Mouse (Mus musculus) heart, embryonic 12.5 days (tissue): Measurements from ENCODE around the gene Fbln2. TPM values are rescaled to one million over a fixed set of nuclear protein-coding genes. Genes with fewer than 3 reads are reported as not detected.
A peak's percentile ranks its signal among the peaks of the same experiment; 100 is the strongest.

Source experiments
- ATAC-seq: fragments of 200-750 bp; cut with Nextera tagmentation; 2 replicates; pipeline ENCODE4 v1.8.0; 2017; ENCODE audit warnings: moderate TSS enrichment, moderate library complexity; ENCODE audit not compliant: insufficient number of reproducible peaks, low FRiP score
- H3K27ac ChIP-seq: fragments of 300-500 bp; sonication (generic); 2 replicates; pipeline ENCODE4 v1.5.1; 2016; ENCODE audit warnings: mild to moderate bottlenecking, moderate library complexity; ENCODE audit not compliant: poor library complexity, severe bottlenecking
- H3K27me3 ChIP-seq: fragments of 300-500 bp; sonication (generic); replicated peaks from 2 replicates; pipeline ENCODE4 v1.6.1; 2016; ENCODE audit warnings: mild to moderate bottlenecking, moderate library complexity
- H3K36me3 ChIP-seq: fragments of 300-500 bp; sonication (generic); 2 replicates; pipeline ENCODE4 v1.6.1; 2016; ENCODE audit warnings: mild to moderate bottlenecking, moderate library complexity
- H3K4me1 ChIP-seq: fragments of 300-500 bp; sonication (generic); replicated peaks from 2 replicates; pipeline ENCODE4 v1.6.1; 2016; ENCODE audit warnings: mild to moderate bottlenecking
- H3K4me2 ChIP-seq: fragments of 300-500 bp; sonication (generic); 2 replicates; pipeline ENCODE4 v1.6.1; 2016; ENCODE audit warnings: mild to moderate bottlenecking, moderate library complexity
- H3K4me3 ChIP-seq: fragments of 300-500 bp; sonication (generic); 2 replicates; pipeline ENCODE4 v1.5.1; 2016; ENCODE audit warnings: mild to moderate bottlenecking
- H3K9ac ChIP-seq: fragments of 300-500 bp; sonication (generic); 2 replicates; pipeline ENCODE4 v1.6.1; 2016; ENCODE audit warnings: mild to moderate bottlenecking, moderate library complexity
- H3K9me3 ChIP-seq: fragments of 300-500 bp; sonication (generic); replicated peaks from 2 replicates; pipeline ENCODE4 v1.6.1; 2016; ENCODE audit warnings: mild to moderate bottlenecking, moderate library complexity
- WGBS: fragments of 180-500 bp; shearing (Covaris S2); methylation state at CpG from one replicate; pipeline ENCODE4 v1.1.7; 2016; 5-methylcytosine and 5-hydroxymethylcytosine counted together
- polyA plus RNA-seq: library from polyadenylated mRNA; unstranded; fragments of >200 nt; fragmentation: Nextera tagmentation; extraction: Ambion mirVana; gene quantifications from 2 replicates; pipeline ENCODE4 v1.2.1, GENCODE M21; 2016

Gene Fbln2
- polyA plus RNA-seq, 1 experiment from 2014 or later = 210 TPM

DNA sequence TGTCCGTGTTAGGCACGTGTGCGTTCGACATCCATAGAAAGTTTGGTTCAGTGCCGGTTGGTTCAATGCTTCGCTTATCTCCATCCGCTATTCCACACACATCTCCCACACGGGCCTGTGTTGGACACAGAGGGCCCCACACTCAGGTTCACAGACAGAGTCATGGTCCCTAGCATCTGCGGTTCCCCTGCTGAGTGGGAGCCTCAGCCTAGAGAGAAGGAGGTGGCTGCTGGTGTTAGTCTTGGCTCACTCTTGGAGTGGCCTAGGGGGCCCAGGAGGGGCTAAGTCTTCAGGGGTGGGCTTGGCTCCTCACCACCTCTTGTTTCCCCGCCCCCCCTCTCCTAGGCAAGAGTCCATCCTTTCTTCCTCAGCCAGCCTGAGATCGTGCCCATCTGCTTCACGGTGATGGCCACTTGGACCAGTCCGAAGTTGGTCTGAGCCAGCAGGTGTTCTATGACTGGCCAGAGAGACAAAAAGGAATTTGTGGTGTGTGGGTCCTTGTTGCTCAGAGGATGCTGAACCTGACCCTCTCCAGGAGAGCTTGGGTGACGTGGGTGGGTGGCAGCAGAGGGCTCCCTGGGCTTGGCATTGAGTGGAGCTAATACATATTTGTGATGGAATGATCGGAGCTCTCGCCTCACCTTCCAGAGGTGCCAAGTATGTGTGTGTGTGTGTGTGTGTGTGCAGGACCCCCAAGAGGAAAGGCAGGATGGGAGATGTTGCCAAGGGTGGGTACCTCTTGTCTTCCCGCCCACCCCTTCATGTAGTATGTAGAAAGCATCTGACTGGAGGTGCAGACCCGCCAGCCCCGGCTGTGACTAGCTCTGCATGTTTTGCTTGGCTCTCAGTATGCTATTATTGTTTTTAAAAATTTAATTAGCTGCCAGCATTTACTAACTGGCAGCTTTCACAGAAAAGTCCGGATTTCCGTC is 1.3 kb downstream of the Fbln2 start:
- Histone ChIP-seq H3K9me3 (no peaks in the 10 kb centered on the region), H3K4me3 (peak overlapping the region; percentile 58), H3K27ac (peak overlapping the region; percentile 69), H3K27me3 (peaks cover 19% of the 10 kb centered on the region), H3K4me1 (peaks cover 83% of the 10 kb centered on the region), H3K4me2 (peak overlapping the region; percentile 82), H3K9ac (peak overlapping the region; percentile 78), H3K36me3 (no peaks in the 10 kb centered on the region)
- no peak for ATAC-seq
- WGBS = 51% methylated on average over 21 of the region's 21 CpGs

DNA sequence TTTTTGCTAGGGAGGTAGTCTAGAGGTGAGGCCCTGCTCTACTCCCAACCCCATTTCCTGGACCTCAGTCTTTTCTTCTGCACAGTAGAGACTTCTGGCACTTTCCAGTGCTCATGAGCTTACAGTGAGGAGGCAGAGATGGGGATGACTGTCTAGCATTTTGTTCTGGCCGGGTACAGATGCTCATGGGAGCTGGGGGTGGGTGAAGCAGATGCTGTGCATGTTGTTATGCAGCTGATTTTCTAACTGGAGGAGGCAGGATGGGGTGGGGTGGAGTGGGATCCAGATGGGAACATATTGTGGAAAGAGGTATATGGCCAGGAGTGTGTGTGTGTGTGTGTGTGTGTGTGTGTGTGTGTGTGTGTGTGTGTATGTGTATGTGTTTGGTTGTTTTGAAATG is 3.2 kb downstream of the Fbln2 start:
- ATAC-seq = no peak
- Histone ChIP-seq H3K4me3 (no peak overlapping the region), H3K27ac (no peak overlapping the region), H3K9me3 (no peaks in the 10 kb centered on the region), H3K36me3 (no peaks in the 10 kb centered on the region), H3K9ac (no peak overlapping the region), H3K4me1 (peaks cover 71% of the 10 kb centered on the region), H3K4me2 (peak overlapping the region; percentile 82), H3K27me3 (peaks cover 29% of the 10 kb centered on the region)
- WGBS = 53% methylated on average over 1 of the region's 1 CpGs

- H3K9me3 ChIP-seq = no peaks in the 10 kb centered on the region
- 51% methylated on average over 9 of the region's 9 CpGs for WGBS
- H3K4me2 ChIP-seq = no peak overlapping the region
- H3K27ac ChIP-seq = no peak overlapping the region
- peaks cover 30% of the 10 kb centered on the region for H3K27me3 ChIP-seq
- H3K9ac ChIP-seq = no peak overlapping the region
- H3K36me3 ChIP-seq = no peaks in the 10 kb centered on the region
- H3K4me1 ChIP-seq = peaks cover 44% of the 10 kb centered on the region
- no peak for ATAC-seq
- no peak overlapping the region for H3K4me3 ChIP-seq
These were observed 6.2 kb downstream of the Fbln2 start for GRCm38 (mm10) chr6:91218445-91218844.

- Histone ChIP-seq H3K27ac (no peak overlapping the region), H3K36me3 (no peaks in the 10 kb centered on the region), H3K27me3 (peaks cover 26% of the 10 kb centered on the region), H3K4me2 (no peak overlapping the region), H3K4me1 (peaks cover 45% of the 10 kb centered on the region), H3K4me3 (no peak overlapping the region), H3K9ac (no peak overlapping the region), H3K9me3 (no peaks in the 10 kb centered on the region)
- 64% methylated on average over 3 of the region's 3 CpGs for WGBS
- ATAC-seq = no peak
These were observed 6.6 kb downstream of the Fbln2 start for GRCm38 (mm10) chr6:91218871-91219270.

DNA sequence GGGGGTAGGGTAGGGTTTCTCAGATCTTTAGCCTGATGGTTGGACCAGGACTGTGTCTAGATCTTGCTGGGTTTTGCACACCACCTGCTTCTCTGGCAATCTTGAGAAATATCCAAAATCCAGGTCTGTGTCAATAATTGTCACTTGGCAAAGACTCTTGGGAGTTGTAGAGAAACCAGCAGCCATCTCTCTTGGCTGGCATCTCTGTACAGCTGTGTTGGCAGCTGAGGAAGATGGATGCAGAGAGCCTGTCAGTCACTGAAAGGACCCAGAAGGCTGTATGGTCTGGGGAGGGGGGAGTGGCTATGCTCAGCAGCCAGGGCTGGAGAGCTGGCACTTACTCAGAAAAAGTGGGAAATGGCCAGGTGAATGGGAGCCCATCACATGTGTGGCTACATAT is 7.8 kb downstream of the Fbln2 start:
- no peak for ATAC-seq
- peaks cover 48% of the 10 kb centered on the region for H3K4me1 ChIP-seq
- H3K4me3 ChIP-seq = no peak overlapping the region

GRCm38 (mm10) chr6:91221094-91221493 is 8.8 kb downstream of the Fbln2 start:
- no peaks in the 10 kb centered on the region for H3K36me3 ChIP-seq
- no peak overlapping the region for H3K4me3 ChIP-seq
- no peak overlapping the region for H3K9ac ChIP-seq
- no peak overlapping the region for H3K4me2 ChIP-seq
- no peak overlapping the region for H3K27ac ChIP-seq
- H3K27me3 ChIP-seq = peaks cover 19% of the 10 kb centered on the region
- whole genome bisulfite sequencing = 1% methylated on average over 3 of the region's 3 CpGs
- peaks cover 44% of the 10 kb centered on the region for H3K4me1 ChIP-seq
- H3K9me3 ChIP-seq = no peaks in the 10 kb centered on the region
- ATAC-seq = no peak

More for the DNA sequence above, 7.8 kb downstream of the Fbln2 start:
- H3K9me3 ChIP-seq = no peaks in the 10 kb centered on the region
- H3K27ac ChIP-seq = no peak overlapping the region
- H3K27me3 ChIP-seq = peaks cover 19% of the 10 kb centered on the region
- H3K36me3 ChIP-seq = no peaks in the 10 kb centered on the region
- no peak overlapping the region for H3K4me2 ChIP-seq
- no peak overlapping the region for H3K9ac ChIP-seq

GRCm38 (mm10) chr6:91222694-91223346 is 10.6 kb downstream of the Fbln2 start:
- Histone ChIP-seq H3K4me3 (no peak overlapping the region), H3K36me3 (no peaks in the 10 kb centered on the region), H3K4me1 (peaks cover 35% of the 10 kb centered on the region), H3K9ac (no peak overlapping the region), H3K9me3 (no peaks in the 10 kb centered on the region), H3K27ac (no peak overlapping the region), H3K27me3 (peaks cover 22% of the 10 kb centered on the region), H3K4me2 (no peak overlapping the region)
- ATAC-seq = no peak
- 58% methylated on average over 10 of the region's 10 CpGs for WGBS

DNA sequence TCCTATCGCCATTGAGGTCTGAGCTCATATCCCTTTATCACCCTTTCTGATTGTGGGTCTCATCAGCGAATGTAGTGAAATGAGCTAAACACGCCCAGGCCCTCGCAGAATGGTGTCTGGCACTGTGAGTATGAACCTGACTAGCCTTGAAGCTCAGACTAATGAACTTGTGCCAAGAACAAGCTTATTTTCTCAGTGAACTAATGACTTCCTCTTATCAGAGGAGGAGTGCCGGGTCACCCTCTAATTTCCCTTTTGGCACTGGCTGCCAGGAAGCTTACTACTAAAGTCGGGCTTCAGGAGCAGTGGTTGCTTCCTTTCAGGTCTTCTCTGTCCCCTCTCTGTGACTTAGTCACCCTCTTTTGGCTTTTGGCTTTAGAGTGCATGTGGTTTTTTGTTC is 12.7 kb downstream of the Fbln2 start:
- H3K36me3 ChIP-seq = no peaks in the 10 kb centered on the region
- no peak overlapping the region for H3K27ac ChIP-seq
- peaks cover 30% of the 10 kb centered on the region for H3K4me1 ChIP-seq
- no peak for ATAC-seq
- peaks cover 34% of the 10 kb centered on the region for H3K27me3 ChIP-seq
- H3K4me2 ChIP-seq = no peak overlapping the region
- WGBS = 39% methylated on average over 6 of the region's 6 CpGs
- no peaks in the 10 kb centered on the region for H3K9me3 ChIP-seq
- no peak overlapping the region for H3K4me3 ChIP-seq
- H3K9ac ChIP-seq = no peak overlapping the region

- WGBS = 70% methylated on average over 4 of the region's 4 CpGs
- H3K9me3 ChIP-seq = no peaks in the 10 kb centered on the region
- H3K27ac ChIP-seq = no peak overlapping the region
- ATAC-seq = no peak
- H3K4me3 ChIP-seq = no peak overlapping the region
- H3K27me3 ChIP-seq = peaks cover 34% of the 10 kb centered on the region
- H3K4me1 ChIP-seq = peaks cover 27% of the 10 kb centered on the region
- H3K36me3 ChIP-seq = no peaks in the 10 kb centered on the region
- H3K9ac ChIP-seq = no peak overlapping the region
- H3K4me2 ChIP-seq = no peak overlapping the region
These were observed 13.1 kb downstream of the Fbln2 start for GRCm38 (mm10) chr6:91225346-91225745.

- Histone ChIP-seq H3K4me1 (peaks cover 27% of the 10 kb centered on the region), H3K4me2 (no peak overlapping the region), H3K4me3 (no peak overlapping the region), H3K9me3 (no peaks in the 10 kb centered on the region), H3K36me3 (no peaks in the 10 kb centered on the region), H3K27me3 (peaks cover 40% of the 10 kb centered on the region), H3K9ac (no peak overlapping the region), H3K27ac (no peak overlapping the region)
- WGBS = 58% methylated on average over 1 of the region's 1 CpGs
- no peak for ATAC-seq
These were observed 13.8 kb downstream of the Fbln2 start for GRCm38 (mm10) chr6:91226058-91226457.

DNA sequence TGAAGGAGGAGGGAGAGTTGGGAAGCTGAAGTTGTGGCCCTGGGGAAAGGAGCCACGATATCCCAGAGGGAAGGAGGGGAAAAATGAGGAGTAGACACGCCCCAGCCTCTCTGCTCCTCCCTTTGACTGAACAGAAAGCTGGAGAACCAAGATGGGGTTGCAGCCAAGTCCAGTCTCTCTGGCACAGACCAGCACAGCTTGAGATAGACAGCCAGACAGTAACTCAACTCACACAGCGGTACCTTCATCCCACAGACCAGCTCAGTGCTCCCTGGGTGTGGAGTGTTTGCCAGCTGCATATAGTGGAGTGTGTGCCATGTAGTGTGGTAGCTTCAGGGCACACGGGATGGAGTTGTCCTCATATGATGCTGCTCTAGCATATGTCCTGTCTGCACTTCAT is 16.7 kb downstream of the Fbln2 start:
- Histone ChIP-seq H3K9ac (no peak overlapping the region), H3K27ac (no peak overlapping the region), H3K4me3 (no peak overlapping the region), H3K9me3 (no peaks in the 10 kb centered on the region), H3K36me3 (peaks cover 5% of the 10 kb centered on the region; the same call in 1 of the 2 replicates), H3K27me3 (peaks cover 59% of the 10 kb centered on the region), H3K4me1 (peaks cover 24% of the 10 kb centered on the region), H3K4me2 (no peak overlapping the region)
- ATAC-seq = no peak
- WGBS = 64% methylated on average over 4 of the region's 4 CpGs
